Comparison of ENCODE assay signal across 9 mouse cellular contexts in genomic region chr12:105336094-105336420, GRCm38 (mm10). TPM values are rescaled to one million over a fixed set of nuclear protein-coding genes. Genes with fewer than 3 reads are reported as not detected.
DNase-seq lines count a peak whose midpoint lies in the region; ATAC-seq lines count a peak whose summit lies in the region.
"Had no signal": no experiment of that assay in that cellular context is flagged by ENCODE, and none has a peak within 500 bp of the region (broad histone marks: within the 10 kb centered on the region; RNA-seq: fewer than 3 reads in every experiment).

No protein-coding gene starts in this region.

- H3K36me3 ChIP-seq in heart, embryonic 15.5 days: no peaks in the 10 kb centered on the region
- H3K36me3 ChIP-seq in hindbrain, embryonic 11.5 days (ENCODE audit: control insufficient read depth, insufficient read depth, low read length): no peaks in the 10 kb centered on the region
- no peaks in the 10 kb centered on the region for H3K36me3 ChIP-seq in midbrain, embryonic 13.5 days

- peak overlapping the region; percentile 56 for H3K4me3 ChIP-seq in heart, embryonic 15.5 days
- peak overlapping the region; percentile 44 for H3K4me3 ChIP-seq in hindbrain, embryonic 11.5 days (ENCODE audit: low read depth, low read length)
- H3K4me3 ChIP-seq in midbrain, embryonic 13.5 days (replicated peaks): peak overlapping the region; percentile 61

- ATAC-seq in heart, embryonic 15.5 days (replicated peaks; ENCODE audit: insufficient number of reproducible peaks, insufficient read depth, low FRiP score, low read depth): no peak; the same call in 1 of the 2 replicates
- peak; percentile 16; the same call in 1 of the 2 replicates for ATAC-seq in hindbrain, embryonic 11.5 days (ENCODE audit: low FRiP score)
- ATAC-seq in midbrain, embryonic 13.5 days: no peak; the same call in 1 of the 2 replicates
- ATAC-seq in megakaryocyte-erythroid progenitor cell, adult 5-6 weeks (replicated peaks; ENCODE audit: low FRiP score, low TSS enrichment, poor library complexity, severe bottlenecking): no peak

- peaks cover 14% of the 10 kb centered on the region for H3K4me1 ChIP-seq in heart, embryonic 15.5 days (replicated peaks)
- H3K4me1 ChIP-seq in hindbrain, embryonic 11.5 days (replicated peaks; ENCODE audit: control insufficient read depth, insufficient read depth, low read length): no peaks in the 10 kb centered on the region; the same call in 1 of the 2 replicates
- H3K4me1 ChIP-seq in midbrain, embryonic 13.5 days (replicated peaks): peaks cover 38% of the 10 kb centered on the region

- no peak overlapping the region for H3K27ac ChIP-seq in heart, embryonic 15.5 days
- H3K27ac ChIP-seq in hindbrain, embryonic 11.5 days (ENCODE audit: low read depth, low read length): no peak overlapping the region
- peak overlapping the region; percentile 80 for H3K27ac ChIP-seq in midbrain, embryonic 13.5 days

- H3K4me2 ChIP-seq in heart, embryonic 15.5 days: peak overlapping the region; percentile 94
- peak overlapping the region; percentile 91 for H3K4me2 ChIP-seq in hindbrain, embryonic 11.5 days (replicated peaks; ENCODE audit: low read depth, low read length)
- peak overlapping the region; percentile 96 for H3K4me2 ChIP-seq in midbrain, embryonic 13.5 days (replicated peaks)

- intact Hi-C loops in heart, postnatal 25 days (cut with DNase I): no loop called here

- H3K9me3 ChIP-seq in heart, embryonic 15.5 days (replicated peaks): no peaks in the 10 kb centered on the region
- H3K9me3 ChIP-seq in hindbrain, embryonic 11.5 days (ENCODE audit: control insufficient read depth, low read length): no peaks in the 10 kb centered on the region
- H3K9me3 ChIP-seq in midbrain, embryonic 13.5 days: no peaks in the 10 kb centered on the region

- WGBS in heart, embryonic 15.5 days: 20% methylated on average over 8 of the region's 8 CpGs
- 10% methylated on average over 8 of the region's 8 CpGs for WGBS in hindbrain, embryonic 11.5 days
- WGBS in midbrain, embryonic 13.5 days: 6% methylated on average over 8 of the region's 8 CpGs

- H3K9ac ChIP-seq in heart, embryonic 15.5 days: no peak overlapping the region
- H3K9ac ChIP-seq in hindbrain, embryonic 11.5 days (ENCODE audit: low read depth, low read length): peak overlapping the region; percentile 38
- H3K9ac ChIP-seq in midbrain, embryonic 13.5 days (replicated peaks): peak overlapping the region; percentile 70

- DNase-seq in heart, postnatal 25 days (ENCODE audit: low spot score): no peak
- DNase-seq in ZHBTc4 (ENCODE audit: low read depth, low spot score): peak; percentile 73
- DNase-seq in hindbrain, embryonic 11.5 days (ENCODE audit: low spot score): no peak
- DNase-seq in left cerebral cortex, adult 18-20 months (ENCODE audit: low spot score in 2 of 2): no peak
- DNase-seq in gastrocnemius, adult 18-20 months (ENCODE audit: low spot score): no peak
- DNase-seq: lung, adult 18-20 months had no signal

- H3K27me3 ChIP-seq in heart, embryonic 15.5 days: peaks cover 71% of the 10 kb centered on the region
- peaks cover 21% of the 10 kb centered on the region for H3K27me3 ChIP-seq in hindbrain, embryonic 11.5 days (ENCODE audit: control insufficient read depth, insufficient read depth, low read length)
- H3K27me3 ChIP-seq in midbrain, embryonic 13.5 days: peaks cover 32% of the 10 kb centered on the region

RNA-seq across cellular contexts. Expression of gene Tunar, which starts 2.4 kb away (rescaled TPM):
- 0.10 TPM in 1 of 2 replicates, not detected in the other for polyA plus RNA-seq in heart, embryonic 15.5 days (2015; fragmentation: Nextera tagmentation; extraction: Ambion mirVana)
- not detected for total RNA-seq in heart, postnatal 25 days (2021)
- 1.2 and 1.3 TPM in 2 replicates for polyA plus RNA-seq in hindbrain, embryonic 11.5 days (2014; fragmentation: Nextera tagmentation; extraction: Ambion mirVana)
- polyA plus RNA-seq in midbrain, embryonic 13.5 days (2015; fragmentation: Nextera tagmentation; extraction: Ambion mirVana): 6.7 and 6.8 TPM in 2 replicates
- total RNA-seq in left cerebral cortex, adult 18-20 months (2021): 1 to 10 TPM; 8.7 to 9.4 TPM
- total RNA-seq in gastrocnemius, adult 18-20 months (2021): not detected
- not detected in 2 replicates for total RNA-seq in megakaryocyte-erythroid progenitor cell, adult 5-6 weeks (2014; fragmentation: Nextera tagmentation)
- not detected in 2 replicates for total RNA-seq in megakaryocyte-erythroid progenitor cell, adult 5-6 weeks (2017)

Comparison
In these comparisons a context has a peak if more than half of its experiments do, and no peak if none do; other contexts are left out.
1. RNA of gene Tunar, which starts 2.4 kb away (total RNA-seq): 8.7 to 9.4 TPM in left cerebral cortex, adult 18-20 months; not detected in heart, postnatal 25 days, not detected in gastrocnemius, adult 18-20 months and not detected in megakaryocyte-erythroid progenitor cell, adult 5-6 weeks; every median in the first group is over 4 times any median in the second.
2. Peak in every context shown above with its lines, with median percentiles within 50 percentile points of each other: H3K4me2 ChIP-seq and H3K4me3 ChIP-seq.